Mouse (Mus musculus) liver, adult 2 months (tissue): ENCODE results near the gene Rnf111. TPM values are rescaled to one million over a fixed set of nuclear protein-coding genes. Genes with fewer than 3 reads are reported as not detected.
"Not testable (repeated sequence)": the region's sequence is repeated elsewhere in the genome, so short reads cannot be mapped to it uniquely, and the experiment has no call there.

ENCODE experiments used
- DNase-seq: peaks from one replicate; pipeline ENCODE4 v3.0.0-alpha.2; 2011; ENCODE audit warnings: low read depth, low spot score; ENCODE audit errors: extremely low read depth
- H3K27ac ChIP-seq: fragments of 200-500 bp; replicated peaks from 2 replicates; pipeline ENCODE4 v1.5.1; 2012; ENCODE audit warnings: low read depth, mild to moderate bottlenecking, control low read depth, inconsistent platforms, low read length; ENCODE audit not compliant: insufficient read depth
- H3K27me3 ChIP-seq: fragments of 200-500 bp; 2 replicates; pipeline ENCODE4 v1.6.1; 2012; ENCODE audit warnings: mild to moderate bottlenecking, moderate library complexity, low read length, inconsistent platforms; ENCODE audit not compliant: control insufficient read depth, insufficient read depth
- H3K36me3 ChIP-seq: fragments of 200-500 bp; 2 replicates; pipeline ENCODE4 v1.6.1; 2012; ENCODE audit warnings: low read length, inconsistent platforms; ENCODE audit not compliant: control insufficient read depth, insufficient read depth
- H3K4me1 ChIP-seq: fragments of 200-500 bp; 2 replicates; pipeline ENCODE4 v1.6.1; 2011; ENCODE audit warnings: low read length; ENCODE audit not compliant: control insufficient read depth, insufficient read depth
- H3K4me3 ChIP-seq: fragments of 200-500 bp; 2 replicates; pipeline ENCODE4 v1.5.1; 2011; ENCODE audit warnings: low read depth, mild to moderate bottlenecking, control low read depth, low read length, moderate library complexity; ENCODE audit not compliant: insufficient read depth
- H3K79me2 ChIP-seq: fragments of 200-500 bp; 2 replicates; pipeline ENCODE4 v1.6.1; 2012; ENCODE audit warnings: inconsistent platforms, mild to moderate bottlenecking, low read length, moderate library complexity; ENCODE audit not compliant: control insufficient read depth, insufficient read depth
- H3K9ac ChIP-seq: fragments of 200-500 bp; 2 replicates; pipeline ENCODE4 v1.6.1; 2012; ENCODE audit warnings: low read depth, mild to moderate bottlenecking, control low read depth, inconsistent platforms, low read length
- CTCF ChIP-seq: fragments of 200-500 bp; IDR thresholded peaks from 2 replicates; pipeline ENCODE4 v1.5.1; 2011; ENCODE audit warnings: low read depth, low read length, control low read depth
- POLR2A ChIP-seq: fragments of 200-500 bp; IDR thresholded peaks from 2 replicates; pipeline ENCODE4 v1.6.1; 2011; ENCODE audit warnings: low read length, control low read depth; ENCODE audit not compliant: insufficient read depth; ENCODE audit errors: extremely low read depth
- WGBS: fragments of 180-500 bp; shearing (Covaris S2); methylation state at CpG from one replicate; pipeline ENCODE4 v1.1.7; 2018; 5-methylcytosine and 5-hydroxymethylcytosine counted together
- polyA plus RNA-seq: library from polyadenylated mRNA; depleted of rRNA; stranded (reverse); fragments of >200 nt; gene quantifications from 2 replicates; pipeline ENCODE4 v1.2.3, GENCODE M21; 2012
- total RNA-seq: library from RNA; depleted of rRNA; stranded (reverse); fragments of >200 nt; gene quantifications from 2 replicates; pipeline ENCODE4 v1.2.3, GENCODE M21; 2014

The Rnf111 gene
- total and polyA plus RNA-seq, 2 experiments = 18.4 to 23.5 TPM

DNA sequence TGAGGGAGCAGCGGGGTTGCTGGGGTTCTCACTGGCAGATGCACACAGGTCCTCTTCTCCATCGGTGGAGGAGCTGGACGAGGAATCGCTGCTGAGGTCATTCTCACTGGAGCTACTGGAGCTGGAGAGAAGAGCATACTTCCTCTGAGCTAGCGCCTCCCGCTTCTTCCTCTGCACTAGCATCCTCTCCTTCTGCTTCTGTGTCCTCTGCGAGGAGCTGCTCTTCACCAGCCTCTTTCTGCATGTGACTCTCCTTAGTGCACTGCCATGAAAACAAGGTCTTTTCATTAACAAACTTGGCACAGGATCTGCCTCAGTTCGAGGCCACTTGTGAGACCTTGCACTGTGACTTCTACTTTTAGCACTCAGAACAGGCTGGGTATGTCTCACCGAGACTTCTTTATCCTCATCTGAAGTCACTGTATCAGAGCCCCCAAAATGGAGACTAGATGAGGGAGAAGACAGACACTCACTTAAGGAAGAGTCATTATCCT lies 27.7 kb downstream of the Rnf111 start:
- WGBS = 87% methylated on average over 9 of the region's 9 CpGs
- no peaks in the 10 kb centered on the region for H3K4me1 ChIP-seq
- peaks cover 28% of the 10 kb centered on the region for H3K36me3 ChIP-seq
- no peak for DNase-seq
- H3K4me3 ChIP-seq = no peak overlapping the region
- no peak overlapping the region for H3K9ac ChIP-seq
- H3K79me2 ChIP-seq = peaks cover 7% of the 10 kb centered on the region; the same call in 1 of the 2 replicates
- no peaks in the 10 kb centered on the region for H3K27me3 ChIP-seq
- no peak for TF ChIP-seq CTCF
- TF ChIP-seq POLR2A = no peak
- H3K27ac ChIP-seq = no peak overlapping the region

DNA sequence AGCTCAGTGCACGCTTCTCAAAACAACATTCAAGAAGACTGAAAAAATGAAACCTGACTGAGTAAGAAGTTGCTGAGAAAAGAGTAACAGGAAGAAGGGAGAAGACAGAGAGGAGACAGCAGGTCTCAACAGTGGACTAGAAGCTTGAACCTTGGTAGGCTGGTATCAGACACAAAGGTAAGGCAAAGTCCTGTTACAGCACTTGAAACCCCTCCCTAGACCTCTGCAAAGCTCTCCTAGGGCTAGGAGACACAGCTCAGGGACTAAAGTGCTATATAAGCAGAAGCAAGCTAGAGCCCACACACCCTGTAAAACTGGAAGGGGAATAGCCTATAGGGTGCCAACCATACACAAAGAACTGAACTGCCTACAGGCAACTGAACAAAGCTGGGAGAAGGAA lies 30.1 kb downstream of the Rnf111 start:
- Histone ChIP-seq H3K27me3 (no peaks in the 10 kb centered on the region), H3K27ac (no peak overlapping the region; the same call in 1 of the 2 replicates), H3K79me2 (peaks cover 4% of the 10 kb centered on the region; the same call in 1 of the 2 replicates), H3K9ac (no peak overlapping the region), H3K4me1 (no peaks in the 10 kb centered on the region), H3K36me3 (peaks cover 31% of the 10 kb centered on the region), H3K4me3 (no peak overlapping the region)
- WGBS = 100% methylated on average over 1 of the region's 1 CpGs
- TF ChIP-seq POLR2A (no peak), CTCF (no peak)
- peak; percentile 29 for DNase-seq

DNA sequence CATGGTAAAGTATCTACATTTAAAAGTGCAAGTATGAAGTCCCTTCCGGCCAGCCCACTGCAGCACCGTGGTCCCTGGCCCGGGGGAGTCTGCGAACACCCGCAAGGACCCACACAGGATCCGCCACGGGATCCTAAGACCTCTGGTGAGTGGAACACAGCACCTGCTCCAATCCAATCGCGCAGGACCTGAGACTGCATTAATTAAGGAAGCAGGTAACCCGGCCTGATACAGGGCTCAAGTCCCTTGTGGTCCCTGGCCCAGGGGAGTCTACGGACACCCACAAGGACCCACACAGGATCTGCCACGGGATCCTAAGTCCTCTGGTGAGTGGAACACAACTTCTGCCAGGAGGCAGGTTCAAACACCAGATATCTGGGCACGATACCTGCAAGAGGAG lies 40.4 kb downstream of the Rnf111 start:
- not testable (repeated sequence) for H3K79me2 ChIP-seq, H3K4me1 ChIP-seq
- 96% methylated on average over 13 of the region's 13 CpGs for WGBS

DNA sequence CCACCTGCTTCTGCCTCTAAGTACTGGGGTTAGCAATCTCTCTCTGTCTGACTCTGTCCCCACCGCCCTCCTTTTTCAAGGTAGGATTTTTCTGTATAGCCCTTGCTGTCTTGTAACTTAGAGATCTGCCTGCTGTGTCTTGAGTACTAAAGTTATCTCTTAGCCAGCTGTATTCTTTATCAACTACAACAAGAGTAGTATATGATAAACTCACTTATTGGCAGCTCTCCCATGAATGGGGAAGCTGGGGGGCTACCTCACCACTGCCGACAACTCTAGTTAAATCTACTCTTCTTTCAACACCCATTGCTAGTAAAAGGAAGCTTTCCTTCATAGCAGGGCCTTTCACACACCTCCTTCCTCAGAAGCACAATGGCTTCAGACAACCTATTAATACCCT lies 51.2 kb downstream of the Rnf111 start:
- H3K27ac ChIP-seq = no peak overlapping the region
- H3K79me2 ChIP-seq = no peaks in the 10 kb centered on the region; the same call in 1 of the 2 replicates
- no peak overlapping the region for H3K9ac ChIP-seq
- H3K4me3 ChIP-seq = no peak overlapping the region
- no peaks in the 10 kb centered on the region for H3K4me1 ChIP-seq
- WGBS = 93% methylated on average over 2 of the region's 2 CpGs
- H3K27me3 ChIP-seq = no peaks in the 10 kb centered on the region
- DNase-seq = no peak
- H3K36me3 ChIP-seq = peaks cover 57% of the 10 kb centered on the region
- TF ChIP-seq POLR2A (no peak), CTCF (no peak)

More for the DNA sequence above, 40.4 kb downstream of the Rnf111 start:
- not testable (repeated sequence) for H3K9ac ChIP-seq, H3K27me3 ChIP-seq, H3K4me3 ChIP-seq, DNase-seq, H3K27ac ChIP-seq
- H3K36me3 ChIP-seq = peaks cover 24% of the 10 kb centered on the region

DNA sequence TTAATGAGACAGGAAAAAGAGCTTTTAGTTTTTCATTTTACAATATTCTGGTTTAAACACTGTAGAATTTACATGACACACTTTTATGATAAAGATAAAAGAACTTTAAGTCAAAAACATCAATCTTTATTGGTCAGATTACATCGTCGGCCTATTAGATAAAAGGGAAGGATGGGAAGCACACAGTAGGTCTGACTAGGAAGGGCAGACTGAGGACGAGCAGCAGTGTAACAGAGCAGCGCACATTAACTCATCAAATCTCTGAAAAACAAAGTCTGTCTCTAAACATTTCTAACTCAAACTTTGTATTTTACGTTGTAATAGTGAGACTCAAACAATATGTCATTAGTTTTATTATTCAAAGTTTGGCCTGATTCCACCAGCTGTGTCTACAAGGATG lies 54.5 kb downstream of the Rnf111 start:
- no peak overlapping the region for H3K27ac ChIP-seq
- H3K4me1 ChIP-seq = peaks cover 3% of the 10 kb centered on the region; the same call in 1 of the 2 replicates
- H3K9ac ChIP-seq = no peak overlapping the region
- no peaks in the 10 kb centered on the region for H3K79me2 ChIP-seq
- DNase-seq = no peak
- H3K36me3 ChIP-seq = peaks cover 43% of the 10 kb centered on the region
- no peak for TF ChIP-seq CTCF
- no peak for TF ChIP-seq POLR2A
- H3K27me3 ChIP-seq = no peaks in the 10 kb centered on the region
- no peak overlapping the region for H3K4me3 ChIP-seq
- WGBS = 95% methylated on average over 5 of the region's 5 CpGs

DNA sequence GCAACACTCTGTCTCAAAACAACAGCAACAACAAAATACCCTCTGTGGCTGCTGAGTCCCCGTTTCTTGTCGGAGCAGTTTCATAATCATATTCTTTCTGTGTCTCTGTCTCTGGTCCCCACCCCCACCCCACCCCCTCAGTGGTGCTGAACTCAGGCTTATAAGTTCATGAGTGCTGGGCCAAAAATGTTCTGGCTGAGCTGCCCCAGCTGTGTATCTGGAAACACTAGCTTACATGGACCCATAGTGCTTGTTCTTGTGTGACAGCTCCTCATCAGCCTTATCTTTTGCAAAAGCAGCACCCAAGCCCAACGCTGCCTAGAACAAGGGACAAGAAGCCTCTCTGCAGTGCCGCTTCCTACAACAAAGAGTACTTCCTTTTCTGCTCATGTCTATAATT lies 63.6 kb downstream of the Rnf111 start:
- 79% methylated on average over 4 of the region's 4 CpGs for WGBS
- Histone ChIP-seq H3K27ac (no peak overlapping the region), H3K36me3 (peaks cover 59% of the 10 kb centered on the region), H3K27me3 (no peaks in the 10 kb centered on the region), H3K9ac (no peak overlapping the region), H3K4me1 (no peaks in the 10 kb centered on the region; the same call in 1 of the 2 replicates), H3K79me2 (no peaks in the 10 kb centered on the region), H3K4me3 (no peak overlapping the region)
- peak; percentile 30 for DNase-seq
- TF ChIP-seq POLR2A = no peak
- TF ChIP-seq CTCF = no peak
